Mouse (Mus musculus) kidney, adult 2 months (tissue): ENCODE measurements around the gene Ggcx. TPM values are rescaled to one million over a fixed set of nuclear protein-coding genes. Genes with fewer than 3 reads are reported as not detected.
"Not testable (repeated sequence)": the region's sequence is repeated elsewhere in the genome, so short reads cannot be mapped to it uniquely, and the experiment has no call there.

Experiments used
- DNase-seq: peaks from one replicate; pipeline ENCODE4 v3.0.0; 2021
- H3K27ac ChIP-seq: fragments of 200-500 bp; 2 replicates; pipeline ENCODE4 v1.5.1; 2012; ENCODE audit warnings: low read depth, low read length, control low read depth, inconsistent platforms; ENCODE audit not compliant: insufficient read depth
- H3K27me3 ChIP-seq: fragments of 200-500 bp; replicated peaks from 2 replicates; pipeline ENCODE4 v1.6.1; 2012; ENCODE audit warnings: mild to moderate bottlenecking, moderate library complexity, low read length, inconsistent platforms; ENCODE audit not compliant: control insufficient read depth, insufficient read depth
- H3K36me3 ChIP-seq: fragments of 200-500 bp; 2 replicates; pipeline ENCODE4 v1.6.1; 2012; ENCODE audit warnings: mild to moderate bottlenecking, moderate library complexity, low read length, inconsistent platforms; ENCODE audit not compliant: control insufficient read depth, insufficient read depth
- H3K4me1 ChIP-seq: fragments of 200-500 bp; 2 replicates; pipeline ENCODE4 v1.6.1; 2011; ENCODE audit warnings: low read length; ENCODE audit not compliant: control insufficient read depth, insufficient read depth
- H3K4me3 ChIP-seq: fragments of 200-500 bp; 2 replicates; pipeline ENCODE4 v1.5.1; 2011; ENCODE audit warnings: mild to moderate bottlenecking, low read depth, low read length, control low read depth; ENCODE audit not compliant: insufficient read depth
- CTCF ChIP-seq: fragments of 200-500 bp; conservative IDR thresholded peaks from 2 replicates; pipeline ENCODE4 v1.5.1; 2011; ENCODE audit warnings: low read depth, mild to moderate bottlenecking, control low read depth, low read length, moderate library complexity, mixed read lengths; ENCODE audit not compliant: insufficient read depth, insufficient read length
- POLR2A ChIP-seq: fragments of 200-500 bp; IDR thresholded peaks from one replicate; pipeline ENCODE4 v1.6.1; 2011; ENCODE audit warnings: low read depth, low read length, control low read depth
- WGBS: fragments of 180-500 bp; shearing (Covaris S2); methylation state at CpG from one replicate; pipeline ENCODE4 v1.1.7; 2018; 5-methylcytosine and 5-hydroxymethylcytosine counted together
- polyA plus RNA-seq: library from polyadenylated mRNA; depleted of rRNA; stranded (reverse); fragments of >200 nt; gene quantifications from 2 replicates; pipeline ENCODE4 v1.2.3, GENCODE M21; 2012

The Ggcx gene
- polyA plus RNA-seq, 1 experiment = 17.9 TPM

DNA sequence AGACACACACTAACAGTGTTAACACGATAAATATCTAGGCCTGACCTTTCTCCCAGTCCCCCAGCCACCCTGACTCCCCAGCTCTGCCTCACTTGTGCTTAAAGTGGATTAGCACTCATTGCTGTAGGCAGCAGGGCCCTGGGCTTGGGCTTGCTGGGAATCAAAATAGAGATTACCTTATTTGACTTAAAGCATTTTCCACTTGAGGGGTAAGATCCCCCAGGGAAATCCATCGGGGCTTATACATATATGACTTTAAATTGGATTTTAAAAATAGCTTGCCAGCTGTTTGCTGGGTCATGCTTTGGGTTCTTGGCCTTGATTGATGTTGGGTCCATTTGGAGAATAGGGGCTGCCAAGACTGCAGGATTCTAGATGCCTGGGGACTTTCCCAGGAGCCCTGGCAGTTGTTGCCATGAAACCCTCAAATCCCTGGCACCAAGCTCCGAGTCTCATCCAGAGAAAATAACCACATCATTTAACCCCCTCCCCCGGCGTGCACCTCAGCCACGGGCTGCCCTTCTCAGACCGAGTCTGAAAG, 40.8 kb downstream of the Ggcx start:
- peaks cover 5% of the 10 kb centered on the region; the same call in 1 of the 2 replicates for H3K4me1 ChIP-seq
- H3K27ac ChIP-seq = no peak overlapping the region
- no peak overlapping the region for H3K4me3 ChIP-seq
- DNase-seq = no peak
- TF ChIP-seq POLR2A (no peak), CTCF (no peak)
- no peaks in the 10 kb centered on the region for H3K27me3 ChIP-seq
- WGBS = 69% methylated on average over 7 of the region's 7 CpGs
- no peaks in the 10 kb centered on the region for H3K36me3 ChIP-seq

DNA sequence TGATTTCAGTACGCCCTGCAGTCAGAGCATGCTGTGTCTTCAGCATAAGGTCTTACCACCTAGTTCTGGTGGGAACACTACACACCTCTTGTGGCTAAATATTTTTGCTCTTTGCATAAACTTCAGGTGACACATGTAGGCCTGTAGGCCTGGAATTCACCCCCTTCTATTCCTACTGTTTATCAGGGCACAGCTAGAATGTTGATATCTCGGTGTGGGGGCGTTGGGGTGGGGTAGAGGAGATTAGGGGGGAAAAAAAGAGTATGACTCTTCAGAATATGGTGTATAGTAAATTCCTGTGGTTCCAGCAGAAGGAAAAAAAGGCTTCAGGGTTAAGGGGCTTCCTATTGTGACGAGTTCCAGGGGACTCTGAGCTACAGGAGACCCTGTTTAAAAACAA, 42.5 kb downstream of the Ggcx start:
- Histone ChIP-seq H3K36me3 (no peaks in the 10 kb centered on the region), H3K4me3 (no peak overlapping the region), H3K27me3 (no peaks in the 10 kb centered on the region), H3K4me1 (peaks cover 12% of the 10 kb centered on the region), H3K27ac (no peak overlapping the region)
- TF ChIP-seq POLR2A (no peak), CTCF (no peak)
- DNase-seq = no peak
- WGBS = 88% methylated on average over 4 of the region's 4 CpGs

DNA sequence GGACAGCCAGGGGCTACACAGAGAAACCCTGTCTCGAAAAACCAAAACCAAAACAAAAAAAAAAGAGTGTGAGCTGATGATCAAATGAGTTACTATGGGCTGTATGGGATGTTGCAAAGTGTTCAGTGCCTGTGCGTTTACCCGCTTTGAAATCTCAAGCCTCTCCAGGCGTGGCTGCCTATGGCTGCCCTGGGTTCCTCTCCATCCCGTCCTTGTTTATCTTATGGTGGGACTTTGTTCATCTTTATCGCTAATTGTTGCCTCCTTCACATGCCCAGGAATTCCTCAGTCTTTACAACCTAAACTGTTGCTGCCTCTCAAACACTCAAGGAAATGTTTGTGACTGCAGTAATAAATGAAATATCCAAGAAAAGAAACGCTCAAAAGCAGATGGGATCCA, 44.3 kb downstream of the Ggcx start:
- no peaks in the 10 kb centered on the region for H3K36me3 ChIP-seq
- DNase-seq = no peak
- H3K27ac ChIP-seq = no peak overlapping the region
- peaks cover 9% of the 10 kb centered on the region for H3K4me1 ChIP-seq
- no peak overlapping the region for H3K4me3 ChIP-seq
- TF ChIP-seq CTCF (no peak), POLR2A (no peak)
- no peaks in the 10 kb centered on the region for H3K27me3 ChIP-seq
- 75% methylated on average over 7 of the region's 7 CpGs for WGBS

DNA sequence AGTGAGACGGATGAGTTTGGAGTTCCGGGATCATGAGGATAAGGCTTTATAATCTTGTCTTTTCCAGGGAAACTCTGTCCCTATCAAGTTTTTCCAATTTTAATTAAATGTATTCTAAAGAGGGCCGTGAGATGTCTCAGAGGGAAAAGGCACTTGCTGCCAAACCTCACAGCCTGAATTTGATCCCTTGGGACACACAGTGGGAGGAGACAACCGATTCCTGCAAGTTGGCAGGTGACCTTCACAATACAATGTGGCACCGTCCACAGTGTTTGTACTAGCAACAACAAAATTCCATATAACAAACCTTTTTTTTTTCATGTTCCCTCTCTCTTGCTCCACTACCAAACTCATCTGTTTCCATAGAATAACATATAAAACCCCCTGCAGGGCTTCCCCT, 44.8 kb downstream of the Ggcx start:
- Histone ChIP-seq H3K27me3 (no peaks in the 10 kb centered on the region), H3K27ac (no peak overlapping the region), H3K4me1 (peaks cover 9% of the 10 kb centered on the region), H3K4me3 (no peak overlapping the region), H3K36me3 (no peaks in the 10 kb centered on the region)
- DNase-seq = no peak
- no peak for TF ChIP-seq CTCF
- TF ChIP-seq POLR2A = no peak
- WGBS = 54% methylated on average over 5 of the region's 5 CpGs

DNA sequence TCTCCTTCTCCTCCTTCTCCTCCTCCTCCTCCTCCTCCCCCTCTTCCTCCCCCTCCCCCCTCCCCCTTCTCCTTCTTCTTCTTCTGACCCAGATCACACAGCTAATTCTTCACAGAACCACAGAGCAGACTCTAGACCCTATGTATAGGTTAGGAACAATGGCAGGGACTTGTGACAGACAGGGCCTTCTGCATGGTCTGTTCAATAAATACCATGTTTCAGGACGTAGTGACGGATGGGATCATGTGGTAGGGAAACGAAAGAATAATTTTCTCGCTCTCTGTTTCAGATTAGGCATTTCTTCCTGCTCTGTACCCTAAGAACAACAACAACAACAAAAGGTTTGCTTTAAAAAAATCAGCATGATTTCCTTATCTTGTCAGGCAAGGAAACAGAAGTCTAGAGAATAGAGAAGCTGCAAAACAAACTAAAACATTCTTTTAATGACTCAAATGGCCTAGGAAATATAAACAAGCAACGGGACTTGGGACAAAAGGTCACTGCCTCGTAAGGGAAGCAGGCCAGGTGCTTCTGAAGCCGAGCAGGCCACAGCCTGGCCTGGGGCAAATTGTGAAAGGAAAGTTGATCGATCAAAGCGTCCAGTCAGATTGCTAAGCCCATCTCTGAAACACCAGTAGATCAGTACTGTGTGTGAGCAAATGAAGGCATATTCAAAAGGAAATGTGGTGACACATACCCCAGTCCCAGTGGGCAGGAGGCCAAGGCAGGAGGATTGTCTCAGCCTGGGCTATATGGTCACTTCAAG, 46.1 kb downstream of the Ggcx start:
- Histone ChIP-seq H3K27me3 (no peaks in the 10 kb centered on the region), H3K4me1 (peaks cover 9% of the 10 kb centered on the region), H3K36me3 (no peaks in the 10 kb centered on the region), H3K27ac (peak overlapping the region; percentile 89), H3K4me3 (no peak overlapping the region)
- DNase-seq = peak; percentile 61
- WGBS = 26% methylated on average over 9 of the region's 9 CpGs
- TF ChIP-seq POLR2A = no peak
- no peak for TF ChIP-seq CTCF

DNA sequence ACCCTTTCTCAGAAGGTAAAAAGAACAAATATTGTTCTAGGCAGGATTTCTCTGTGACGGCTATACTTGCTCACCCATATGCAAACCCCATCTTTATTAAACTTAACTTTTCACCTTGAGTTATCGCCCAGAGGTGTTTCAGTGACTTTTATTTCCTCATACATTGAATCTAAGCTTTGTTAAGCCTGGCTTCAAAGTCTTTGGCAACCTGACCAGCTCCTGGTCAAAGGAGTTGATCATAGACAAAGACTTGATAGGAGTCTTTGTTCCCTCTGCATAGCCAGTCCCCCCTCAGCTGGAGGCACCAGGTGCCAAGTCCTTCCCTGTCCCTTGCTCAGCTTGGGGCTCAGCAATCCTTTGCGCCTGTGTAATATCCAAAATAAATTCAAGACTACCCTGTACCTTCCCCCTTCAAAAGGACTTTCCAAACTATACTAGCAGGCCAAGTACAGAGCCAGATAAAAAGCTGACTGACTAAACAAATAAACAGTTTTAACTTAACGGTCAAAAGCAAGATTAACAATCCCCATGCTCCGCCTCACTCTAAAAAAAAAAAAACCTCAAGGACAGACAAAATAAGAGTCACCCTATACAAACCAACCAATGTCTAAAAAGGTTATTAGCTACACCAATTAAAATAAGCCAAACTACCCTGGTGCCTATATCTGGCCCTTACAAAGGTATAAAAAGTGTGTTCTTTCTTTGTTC, 48.6 kb downstream of the Ggcx start:
- H3K27ac ChIP-seq, H3K27me3 ChIP-seq, H3K36me3 ChIP-seq, DNase-seq, H3K4me3 ChIP-seq: not testable (repeated sequence)
- WGBS = 82% methylated on average over 5 of the region's 5 CpGs
- peaks cover 27% of the 10 kb centered on the region for H3K4me1 ChIP-seq

DNA sequence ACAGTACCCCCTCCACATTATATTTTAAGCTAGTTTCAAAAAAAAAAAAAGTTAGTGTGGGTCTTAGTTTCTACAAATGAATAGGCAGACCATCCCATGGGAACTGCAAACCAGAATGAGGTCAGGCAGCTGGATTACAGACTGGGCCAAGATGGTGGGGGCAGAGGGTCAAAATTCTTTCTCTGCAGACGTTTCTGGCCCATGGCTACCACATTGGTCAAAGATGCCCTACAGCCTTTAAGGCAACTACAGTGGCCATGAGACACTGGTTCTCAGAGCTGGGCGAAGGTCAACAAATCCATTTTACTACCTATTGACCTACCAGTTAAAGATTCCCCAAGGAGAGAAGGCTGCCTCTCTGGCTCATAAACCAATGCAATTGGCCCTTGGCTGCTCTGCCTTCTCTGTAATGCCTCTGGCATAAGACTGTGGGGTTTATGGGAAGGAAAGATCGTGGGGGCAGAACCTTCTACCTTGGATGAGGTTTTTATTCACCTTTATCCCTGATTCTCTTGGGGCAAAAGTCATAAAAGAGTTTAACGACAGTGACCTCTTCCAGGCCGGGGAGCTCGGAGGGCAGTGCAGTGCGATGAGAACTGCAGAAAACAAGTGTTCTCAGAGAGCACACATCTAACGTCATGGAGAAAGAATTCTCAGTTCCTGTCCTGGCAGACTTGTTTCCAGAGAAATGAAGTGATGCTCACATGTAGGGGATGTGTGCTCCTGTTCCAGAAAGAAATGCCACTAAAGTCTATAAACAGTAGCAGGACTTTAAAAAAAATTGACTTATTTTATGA, 51.5 kb downstream of the Ggcx start:
- Histone ChIP-seq H3K27me3 (no peaks in the 10 kb centered on the region), H3K4me3 (no peak overlapping the region), H3K4me1 (peaks cover 33% of the 10 kb centered on the region), H3K36me3 (no peaks in the 10 kb centered on the region), H3K27ac (peak overlapping the region; percentile 92)
- TF ChIP-seq CTCF = no peak
- TF ChIP-seq POLR2A = no peak
- DNase-seq = peak; percentile 93
- WGBS = 32% methylated on average over 8 of the region's 8 CpGs
